Mouse (Mus musculus) lung, postnatal 0 days (tissue): ENCODE data around the gene Sftpd.

ENCODE experiments used
- CTCF ChIP-seq: IDR thresholded peaks from 2 replicates; pipeline ENCODE4 v1.5.1; 2016; ENCODE audit warnings: antibody characterized with exemption, mild to moderate bottlenecking
- EP300 ChIP-seq: IDR thresholded peaks from 2 replicates; pipeline ENCODE4 v1.6.1; 2016; ENCODE audit warnings: antibody characterized with exemption, mild to moderate bottlenecking, control low read depth

DNA sequence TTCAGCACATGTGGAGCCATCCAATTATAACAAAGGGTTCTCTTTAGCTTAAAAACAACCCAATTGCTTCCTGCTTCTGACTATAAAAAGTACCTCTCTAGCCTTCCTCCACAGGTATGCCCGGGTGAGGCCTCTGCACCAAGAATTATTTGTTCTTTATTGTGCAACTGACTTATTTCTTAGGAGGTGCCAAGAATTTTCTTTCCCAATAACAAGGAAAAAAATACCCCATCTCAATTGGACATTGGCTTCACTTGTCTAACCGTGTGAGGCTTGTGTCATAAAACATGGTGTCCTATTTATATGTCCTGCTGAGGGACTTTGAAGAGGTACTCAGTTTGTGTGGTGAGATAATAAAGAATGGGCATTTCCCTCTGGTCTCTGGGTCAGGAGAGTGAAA is 14.4 kb downstream of the Sftpd start:
- TF ChIP-seq CTCF (no peak), EP300 (peak; percentile 91)
